Mouse (Mus musculus) forebrain, embryonic 11.5 days (tissue): Measurements from ENCODE around the gene Ankrd39. TPM values are rescaled to one million over a fixed set of nuclear protein-coding genes. Genes with fewer than 3 reads are reported as not detected.

Experiments
- microRNA-seq: library from miRNA; unstranded; fragments of <30 nt; microRNA quantifications from one replicate; pipeline ENCODE4, GENCODE M21; 2016; ENCODE audit not compliant: insufficient number of aligned reads
- polyA plus RNA-seq: library from polyadenylated mRNA; unstranded; fragments of >200 nt; fragmentation: Nextera tagmentation; extraction: Ambion mirVana; gene quantifications from 2 replicates; pipeline ENCODE4 v1.2.1, GENCODE M21; 2014

Gene Ankrd39
- polyA plus RNA-seq, 1 experiment from 2014 or later, result 18.7 TPM

Small RNA genes within 50 kb of the gene (microRNA-seq; reads per million reads assigned to microRNA genes)
- not detected for gene Gm47280

Other genes starting within 250 kb of the Ankrd39 start
- gene Arid5a, start 239.7 kb downstream of the Ankrd39 start, polyA plus RNA-seq, result 2.5 and 3.3 TPM in 2 replicates
- gene Kansl3, start 178.3 kb downstream of the Ankrd39 start, polyA plus RNA-seq, result 46.2 and 49.6 TPM in 2 replicates
- 1.4 and 1.9 TPM in 2 replicates for gene Fer1l5, start 175.2 kb downstream of the Ankrd39 start, polyA plus RNA-seq
- 37.4 and 40.9 TPM in 2 replicates for gene Lman2l, start 102.2 kb downstream of the Ankrd39 start, polyA plus RNA-seq
- gene Cnnm4, start 75.8 kb downstream of the Ankrd39 start, polyA plus RNA-seq, result 14.6 and 15.0 TPM in 2 replicates
- gene Cnnm3, start 35.6 kb downstream of the Ankrd39 start, polyA plus RNA-seq, result 6.8 and 7.4 TPM in 2 replicates
- gene Ankrd23, start 10.6 kb downstream of the Ankrd39 start, polyA plus RNA-seq, result 14.1 and 16.5 TPM in 2 replicates
- not detected in 2 replicates for gene Gm42417, start 8.0 kb downstream of the Ankrd39 start, polyA plus RNA-seq
- 2.9 and 3.3 TPM in 2 replicates for gene Sema4c, start 10.9 kb upstream of the Ankrd39 start, polyA plus RNA-seq
- gene Fam178b, start 135.7 kb upstream of the Ankrd39 start, polyA plus RNA-seq, result 0.43 TPM in 1 of 2 replicates, not detected in the other
- gene Cox5b, start 144.0 kb upstream of the Ankrd39 start, polyA plus RNA-seq, result 437 and 453 TPM in 2 replicates
- 0.17 TPM in 1 of 2 replicates, not detected in the other for gene 4933424G06Rik, start 162.7 kb upstream of the Ankrd39 start, polyA plus RNA-seq
- gene Actr1b, start 167.0 kb upstream of the Ankrd39 start, polyA plus RNA-seq, result 104 and 113 TPM in 2 replicates
- 0.37 and 0.44 TPM in 2 replicates for gene Zap70, start 214.4 kb upstream of the Ankrd39 start, polyA plus RNA-seq